Mouse (Mus musculus) cortical plate, adult 2 months (tissue): Measurements from ENCODE around the gene Mesp2.

Source experiments
- CTCF ChIP-seq: fragments of 200-500 bp; IDR thresholded peaks from 2 replicates; pipeline ENCODE4 v1.5.1; 2011; ENCODE audit warnings: mild to moderate bottlenecking, control low read depth, low read length; ENCODE audit not compliant: insufficient read depth; ENCODE audit errors: extremely low read depth
- POLR2A ChIP-seq: fragments of 200-500 bp; IDR thresholded peaks from 2 replicates; pipeline ENCODE4 v1.6.1; 2011; ENCODE audit warnings: mild to moderate bottlenecking, low read length, control low read depth; ENCODE audit not compliant: insufficient read depth; ENCODE audit errors: extremely low read depth

DNA sequence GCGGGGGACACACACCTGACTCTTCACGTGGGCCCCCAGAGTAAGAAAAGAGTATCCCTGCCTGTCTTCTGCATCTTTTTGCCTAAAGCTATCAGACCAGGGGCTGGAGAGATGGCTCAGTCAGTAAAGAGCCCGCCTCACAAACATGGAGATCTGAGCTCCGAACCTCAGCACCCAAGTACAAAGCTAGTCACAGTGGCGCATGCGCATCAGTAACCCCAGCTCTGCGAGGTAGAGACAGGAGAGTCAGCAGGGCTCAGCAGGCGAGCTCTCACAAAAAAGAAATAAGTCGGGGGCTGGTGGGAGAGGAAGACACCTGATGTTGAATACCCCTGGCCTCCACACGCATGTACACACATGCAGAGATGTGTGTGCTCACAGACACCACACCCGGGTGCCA, 9.5 kb downstream of the Mesp2 start:
- TF ChIP-seq CTCF: no peak
- no peak for TF ChIP-seq POLR2A
